Mouse (Mus musculus): ENCODE data around the gene Fam196a. TPM values are rescaled to one million over a fixed set of nuclear protein-coding genes. Genes with fewer than 3 reads are reported as not detected.

Gene Fam196a
- 10 to 100 TPM; 19.1 to 19.8 TPM for total RNA-seq (2021)

DNA sequence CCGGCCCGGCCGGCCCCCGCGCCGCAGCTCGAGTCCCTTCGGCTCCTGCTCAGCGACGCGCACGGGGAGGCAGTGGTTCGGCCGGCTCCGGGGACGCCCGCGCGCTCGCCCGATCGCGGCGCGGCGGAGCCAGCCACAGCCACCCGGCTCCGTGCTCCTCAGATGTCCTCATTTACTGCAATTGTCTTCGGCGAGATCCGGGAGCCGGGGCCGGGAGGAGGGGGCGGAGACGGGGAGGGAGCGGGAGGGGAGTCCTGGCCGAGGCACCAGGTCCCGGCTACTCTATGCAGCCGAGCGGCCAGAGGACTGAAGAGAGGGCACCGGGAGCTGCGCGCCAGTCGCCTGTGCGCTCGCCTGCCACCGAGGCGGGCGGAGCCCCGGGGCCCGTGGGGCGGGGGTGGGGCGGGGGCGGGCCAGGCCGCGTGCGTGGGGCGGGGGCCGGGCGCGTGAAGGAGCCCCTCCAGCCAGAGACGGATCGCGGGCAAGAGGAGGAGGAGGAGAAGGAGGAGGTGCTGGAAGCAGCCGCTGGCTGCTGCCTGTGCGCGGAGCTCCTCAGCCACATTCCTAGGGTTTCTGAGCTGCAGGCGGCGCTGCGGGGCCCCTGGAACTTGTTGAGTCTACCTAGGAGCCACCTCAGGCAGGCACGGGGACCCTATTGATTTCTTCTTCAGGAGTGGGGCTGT, at the start of gene Fam196a:
Gene Fam196a, minus strand, starts transcription at position 504 of the 683 bp plus-strand sequence.
- peak; percentile 66 for DNase-seq
- intact Hi-C loops (cut with DNase I): no loop called here

DNA sequence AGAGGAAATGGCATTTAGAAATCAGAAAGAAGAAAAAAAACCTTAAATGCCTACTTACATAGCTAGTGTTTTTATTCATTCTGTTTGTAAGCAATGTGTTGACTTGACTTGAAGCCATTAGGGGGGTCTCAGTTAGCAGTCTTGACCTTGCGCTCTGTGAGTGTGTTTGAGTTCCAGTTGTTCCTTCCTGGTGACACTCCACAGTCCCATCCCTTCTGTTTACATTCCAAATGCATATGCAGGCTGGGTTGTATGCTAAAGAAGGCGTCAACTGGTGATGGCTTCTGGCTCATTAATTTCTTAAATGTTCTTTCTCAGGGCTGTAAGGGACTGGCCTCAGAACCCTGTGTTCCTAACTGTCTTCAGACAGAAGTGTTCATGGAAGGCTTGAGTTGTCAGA, 23.4 kb upstream of the Fam196a start:
- DNase-seq: no peak
- intact Hi-C loops (cut with DNase I): no loop called here

GRCm38 (mm10) chr7:134960871-134961270, 22.6 kb upstream of the Fam196a start:
- intact Hi-C loops (cut with DNase I): no loop called here
- DNase-seq: no peak

DNA sequence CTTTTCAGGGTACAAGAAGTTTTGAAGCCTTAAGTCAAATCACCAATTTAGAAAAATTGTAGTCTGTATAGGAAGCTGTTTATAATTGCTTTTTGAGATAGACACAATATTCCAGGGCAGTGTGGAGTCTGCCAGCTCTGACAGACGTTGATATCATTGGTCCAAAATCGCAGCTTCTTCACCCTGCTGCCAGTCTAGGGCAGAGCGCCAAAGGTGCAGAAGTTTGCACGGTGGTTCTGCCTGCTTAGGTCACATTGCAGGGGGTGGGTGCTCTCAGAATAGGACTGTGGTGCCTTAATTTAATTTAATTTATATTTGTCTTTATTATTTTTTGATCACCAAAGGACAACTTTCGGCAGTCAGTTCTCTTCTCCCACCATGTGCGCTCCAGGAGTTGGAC, 20.9 kb upstream of the Fam196a start:
- intact Hi-C loops (cut with DNase I): loop anchor here (10.0 kb wide), 1 partner anchor 146 kb away; no protein-coding TSS in a partner anchor
- peak; percentile 58 for DNase-seq

DNA sequence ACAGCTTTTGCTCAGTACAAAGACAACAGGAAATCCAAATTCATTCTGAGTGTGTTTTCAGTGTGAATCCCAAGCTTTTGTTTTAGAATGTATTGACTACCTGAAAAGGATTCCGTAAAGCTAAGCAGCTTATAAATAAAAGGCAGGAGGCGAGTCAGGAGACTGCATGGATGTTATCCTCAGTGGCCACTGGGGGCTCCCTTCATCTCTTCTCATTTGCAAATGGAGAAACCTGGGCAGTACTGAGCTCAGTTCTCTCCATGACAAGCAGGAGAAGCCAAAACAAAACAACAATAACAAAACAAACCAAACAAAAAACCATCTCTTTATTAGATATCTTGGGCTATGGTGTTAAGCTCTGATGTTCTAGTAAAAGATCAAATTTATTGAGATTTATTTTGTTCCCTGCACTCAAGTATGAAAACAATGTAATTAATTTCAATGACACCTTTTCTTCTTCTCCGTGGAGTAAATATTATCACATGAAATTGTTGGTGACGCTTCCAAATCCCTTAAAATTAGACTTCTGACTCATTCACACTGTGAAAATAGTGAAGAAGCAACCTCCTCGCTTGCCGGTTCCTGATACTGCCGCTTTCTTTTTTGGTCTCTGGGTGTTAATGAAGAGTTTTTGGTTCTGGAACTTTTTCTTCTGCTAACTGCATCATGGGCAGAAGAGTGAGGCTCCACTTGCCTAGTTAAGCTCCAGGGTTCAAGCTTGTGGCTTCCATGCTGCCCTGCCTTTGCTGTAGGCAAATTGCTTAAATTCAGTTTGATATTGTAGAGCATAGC, 7.9 kb upstream of the Fam196a start:
- intact Hi-C loops (cut with DNase I): no loop called here
- DNase-seq: peak; percentile 9

- DNase-seq: no peak
- intact Hi-C loops (cut with DNase I): no loop called here
These were observed 5.5 kb upstream of the Fam196a start for GRCm38 (mm10) chr7:134943701-134944100.

- intact Hi-C loops (cut with DNase I): no loop called here
- no peak for DNase-seq
These were observed 4.8 kb upstream of the Fam196a start for GRCm38 (mm10) chr7:134943063-134943462.

DNA sequence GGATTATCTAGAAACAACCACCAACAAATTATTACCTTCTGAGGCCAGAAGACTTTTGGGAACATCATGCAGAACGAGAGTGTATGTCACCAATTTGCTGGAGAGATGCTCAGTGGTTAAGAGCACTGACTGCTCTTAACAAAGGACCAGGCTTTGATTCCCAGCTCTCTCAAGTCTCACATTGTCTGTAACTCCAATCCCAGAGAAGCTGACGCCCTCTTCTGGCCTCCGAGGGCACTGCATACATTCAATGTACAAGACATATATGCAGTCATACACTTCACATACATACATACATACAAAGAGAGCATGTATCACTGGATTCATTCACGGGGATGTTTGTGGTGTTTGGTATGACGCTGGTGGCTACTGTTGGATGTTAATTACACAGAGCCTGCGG, 3.7 kb upstream of the Fam196a start:
- intact Hi-C loops (cut with DNase I): no loop called here
- no peak for DNase-seq

DNA sequence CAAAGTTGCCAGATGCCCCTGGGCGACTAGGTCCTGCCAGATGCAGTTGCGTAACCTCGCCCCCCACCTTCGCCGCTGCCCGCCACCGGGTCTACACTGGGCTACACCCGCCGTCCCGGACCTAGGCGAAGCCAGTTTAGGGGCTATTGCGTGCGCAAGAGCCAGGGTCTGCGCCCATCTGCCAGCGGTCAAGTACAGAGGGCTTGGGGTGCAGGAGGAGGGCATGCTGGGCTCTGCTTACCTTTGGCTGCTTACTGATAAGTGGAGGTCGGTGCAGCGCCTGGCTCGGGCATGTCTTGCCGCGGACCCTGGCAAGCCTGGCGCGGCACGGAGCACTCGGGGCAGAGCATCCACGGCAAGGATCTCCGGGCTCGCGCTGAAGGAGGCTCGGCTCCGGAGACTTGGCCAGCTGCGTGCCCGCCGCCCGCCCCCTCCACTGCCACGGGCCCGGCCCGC, 731 bp downstream of the Fam196a start:
- peak; percentile 44 for DNase-seq
- intact Hi-C loops (cut with DNase I): no loop called here

DNA sequence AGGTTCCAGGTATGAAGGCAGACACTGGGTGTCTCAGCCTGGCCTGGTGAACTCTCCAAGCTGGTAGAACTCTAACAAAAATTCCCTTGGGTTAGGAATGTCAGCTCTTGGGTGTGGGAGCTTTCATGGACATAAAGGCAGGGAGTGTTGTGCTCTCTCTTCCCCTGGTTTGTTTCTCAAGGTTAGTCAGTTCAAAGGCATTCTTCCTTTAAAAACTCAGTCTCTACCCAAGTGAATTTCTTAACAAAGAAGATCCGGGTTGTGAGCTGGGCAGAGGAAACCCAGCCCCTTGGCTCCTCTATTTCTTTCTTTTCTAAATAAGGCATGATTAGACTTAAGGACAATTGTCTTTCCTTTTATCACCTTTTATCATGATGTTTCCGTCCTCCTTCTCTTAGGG, 6.3 kb downstream of the Fam196a start:
- intact Hi-C loops (cut with DNase I): no loop called here

GRCm38 (mm10) chr7:134901992-134902391, 36.2 kb downstream of the Fam196a start:
- no peak for DNase-seq
- intact Hi-C loops (cut with DNase I): no loop called here

More for the DNA sequence above, 6.3 kb downstream of the Fam196a start:
- no peak for DNase-seq

GRCm38 (mm10) chr7:134899462-134899861, 38.8 kb downstream of the Fam196a start:
- no peak for DNase-seq
- intact Hi-C loops (cut with DNase I): no loop called here

- intact Hi-C loops (cut with DNase I): no loop called here
- no peak for DNase-seq
These were observed 43.6 kb downstream of the Fam196a start for GRCm38 (mm10) chr7:134894604-134895003.

DNA sequence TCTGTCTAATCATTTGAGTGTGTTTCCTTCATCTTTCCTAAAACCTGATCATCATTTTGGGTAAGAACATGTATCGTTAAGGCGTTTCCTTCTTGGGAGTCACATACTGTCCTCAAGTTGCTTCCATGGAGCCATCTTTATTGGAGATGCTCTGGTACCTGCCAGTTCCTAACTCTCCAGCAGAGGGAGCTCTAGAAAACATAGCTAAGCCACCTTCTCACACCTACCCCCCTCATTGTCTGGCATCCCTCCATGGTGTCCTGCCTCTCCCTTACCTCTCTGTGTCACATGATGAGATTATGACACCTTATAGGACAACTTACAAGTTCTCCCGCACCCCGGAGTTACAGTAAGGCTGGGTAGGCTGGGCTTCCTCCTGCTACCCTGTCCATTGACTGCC, 45.3 kb downstream of the Fam196a start:
- intact Hi-C loops (cut with DNase I): no loop called here
- DNase-seq: no peak

- DNase-seq: no peak
- intact Hi-C loops (cut with DNase I): no loop called here
These were observed 45.8 kb downstream of the Fam196a start for GRCm38 (mm10) chr7:134892449-134892871.

GRCm38 (mm10) chr7:134883516-134883915, 54.7 kb downstream of the Fam196a start:
- intact Hi-C loops (cut with DNase I): no loop called here
- peak; percentile 34 for DNase-seq

DNA sequence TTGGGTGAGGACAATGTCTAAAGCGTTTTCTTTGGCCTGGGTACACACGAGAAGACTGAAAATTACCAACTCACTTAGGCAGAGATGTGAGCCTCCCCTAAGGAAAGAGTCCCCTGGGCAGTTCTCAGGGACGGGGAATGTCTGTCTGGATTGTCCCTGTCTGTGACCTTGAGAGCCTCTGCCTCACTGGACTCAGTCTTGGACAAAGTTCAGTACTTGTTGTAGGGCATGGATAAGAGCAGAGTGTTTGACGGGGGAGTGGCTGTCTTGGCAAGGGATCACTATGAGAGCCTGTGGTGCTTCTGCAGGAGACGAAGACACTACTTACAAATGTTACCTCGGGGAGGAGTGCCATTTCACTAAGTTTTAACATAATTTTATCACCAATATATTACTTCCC, 57.8 kb downstream of the Fam196a start:
- no peak for DNase-seq
- intact Hi-C loops (cut with DNase I): no loop called here

- DNase-seq: no peak
These were observed 59.2 kb downstream of the Fam196a start for GRCm38 (mm10) chr7:134878985-134879384.

DNA sequence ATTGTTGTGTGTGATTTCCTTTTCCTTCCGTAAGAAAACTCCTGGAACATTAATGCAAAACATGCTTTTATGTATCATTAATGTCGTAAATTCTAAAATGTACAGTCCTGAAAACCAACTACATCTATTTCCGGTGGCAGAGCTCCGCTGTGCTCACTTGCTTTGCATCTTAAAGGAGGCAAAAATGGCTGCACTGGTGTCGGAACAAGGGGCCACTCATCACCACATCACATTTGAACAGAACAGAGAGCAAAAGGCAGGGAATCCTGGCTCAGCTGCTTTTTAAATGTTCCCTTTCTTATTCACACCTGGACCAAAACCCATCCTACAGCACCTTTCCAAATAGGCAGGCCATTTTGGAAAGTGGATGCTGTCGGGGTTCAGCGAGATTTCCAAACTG, 65.2 kb downstream of the Fam196a start:
- intact Hi-C loops (cut with DNase I): no loop called here
- no peak for DNase-seq

More at GRCm38 (mm10) chr7:134878985-134879384, 59.2 kb downstream of the Fam196a start:
- intact Hi-C loops (cut with DNase I): no loop called here

- intact Hi-C loops (cut with DNase I): no loop called here
- DNase-seq: no peak
These were observed 65.7 kb downstream of the Fam196a start for GRCm38 (mm10) chr7:134872511-134872910.

GRCm38 (mm10) chr7:134864175-134864574, 74.1 kb downstream of the Fam196a start:
- intact Hi-C loops (cut with DNase I): no loop called here
- no peak for DNase-seq

- intact Hi-C loops (cut with DNase I): no loop called here
- DNase-seq: no peak
These were observed 76.2 kb downstream of the Fam196a start for GRCm38 (mm10) chr7:134862000-134862399.

Measured in left cerebral cortex, postnatal 4 days (tissue).